Mouse (Mus musculus) intestine, embryonic 16.5 days (tissue): ENCODE measurements at regions not wholly inside any gene's neighbourhood (a gene's known extent, or its start where the extent isn't known, plus 50 kb on each side); places are given as distances from the start of the nearest gene placed in this dataset.
A peak's percentile ranks its signal among the peaks of the same experiment; 100 is the strongest.

Source experiments
- ATAC-seq: fragments of 200-750 bp; cut with Nextera tagmentation; 2 replicates; pipeline ENCODE4 v1.8.0; 2017; ENCODE audit warnings: moderate TSS enrichment, moderate library complexity
- H3K27ac ChIP-seq: fragments of 300-500 bp; sonication (generic); 2 replicates; pipeline ENCODE4 v1.5.1; 2014; ENCODE audit warnings: mild to moderate bottlenecking, low read length
- H3K27me3 ChIP-seq: fragments of 300-500 bp; sonication (generic); replicated peaks from 2 replicates; pipeline ENCODE4 v1.6.1; 2014; ENCODE audit warnings: low read length, control low read depth, mixed read lengths; ENCODE audit not compliant: control insufficient read depth, insufficient read depth
- H3K36me3 ChIP-seq: fragments of 300-500 bp; sonication (generic); 2 replicates; pipeline ENCODE4 v1.6.1; 2014; ENCODE audit warnings: low read length, control low read depth; ENCODE audit not compliant: control insufficient read depth, insufficient read depth
- H3K4me1 ChIP-seq: fragments of 300-500 bp; sonication (generic); 2 replicates; pipeline ENCODE4 v1.6.1; 2014; ENCODE audit warnings: low read length, control low read depth, mixed read lengths; ENCODE audit not compliant: control insufficient read depth, insufficient read depth
- H3K4me2 ChIP-seq: fragments of 300-500 bp; sonication (generic); 2 replicates; pipeline ENCODE4 v1.6.1; 2014; ENCODE audit warnings: low read depth, low read length, control low read depth
- H3K4me3 ChIP-seq: fragments of 300-500 bp; sonication (generic); 2 replicates; pipeline ENCODE4 v1.5.1; 2014; ENCODE audit warnings: mild to moderate bottlenecking, low read length
- H3K9ac ChIP-seq: fragments of 300-500 bp; sonication (generic); 2 replicates; pipeline ENCODE4 v1.6.1; 2014; ENCODE audit warnings: low read depth, low read length
- H3K9me3 ChIP-seq: fragments of 300-500 bp; sonication (generic); 2 replicates; pipeline ENCODE4 v1.6.1; 2016; ENCODE audit warnings: low read length, control low read depth; ENCODE audit not compliant: control insufficient read depth
- WGBS: fragments of 180-500 bp; shearing (Covaris S2); extraction: QIAGEN DNeasy Blood & Tissue Kit; methylation state at CpG from one replicate; pipeline ENCODE4 v1.1.7; 2014; 5-methylcytosine and 5-hydroxymethylcytosine counted together

DNA sequence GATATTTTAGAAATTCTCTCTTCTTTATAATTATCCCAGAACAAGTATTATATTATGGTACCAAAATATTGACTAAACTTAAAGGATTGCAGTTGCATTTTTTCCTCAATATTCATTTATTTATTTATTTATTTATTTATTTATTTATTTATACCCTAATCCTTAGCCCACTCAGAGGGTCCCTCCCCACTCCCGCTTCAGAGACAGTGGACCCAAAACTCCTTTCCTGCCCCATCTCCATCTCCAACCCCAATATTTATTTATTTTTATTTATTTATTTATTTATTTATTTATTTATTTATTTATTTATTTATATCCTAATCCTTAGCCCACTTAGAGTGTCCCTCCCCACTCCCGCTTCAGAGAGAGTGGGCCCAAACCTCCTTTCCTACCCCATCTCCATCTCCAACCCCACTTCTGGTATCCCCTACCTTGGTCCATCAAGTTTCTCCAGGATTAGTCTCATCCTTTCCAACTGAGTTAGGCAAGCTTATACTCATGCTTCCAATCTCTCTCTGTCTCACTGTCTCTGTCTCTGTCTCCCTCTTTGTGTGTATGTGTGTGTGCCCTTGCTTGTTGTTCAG lies 1340.8 kb downstream of the Cntnap5b start:
- no peaks in the 10 kb centered on the region for H3K9me3 ChIP-seq
- no peak overlapping the region for H3K27ac ChIP-seq
- H3K36me3 ChIP-seq = no peaks in the 10 kb centered on the region
- H3K4me2 ChIP-seq = no peak overlapping the region
- ATAC-seq = no peak
- H3K4me1 ChIP-seq = no peaks in the 10 kb centered on the region
- H3K27me3 ChIP-seq = no peaks in the 10 kb centered on the region
- WGBS = 87% methylated on average over 2 of the region's 2 CpGs
- H3K9ac ChIP-seq = no peak overlapping the region
- H3K4me3 ChIP-seq = no peak overlapping the region

DNA sequence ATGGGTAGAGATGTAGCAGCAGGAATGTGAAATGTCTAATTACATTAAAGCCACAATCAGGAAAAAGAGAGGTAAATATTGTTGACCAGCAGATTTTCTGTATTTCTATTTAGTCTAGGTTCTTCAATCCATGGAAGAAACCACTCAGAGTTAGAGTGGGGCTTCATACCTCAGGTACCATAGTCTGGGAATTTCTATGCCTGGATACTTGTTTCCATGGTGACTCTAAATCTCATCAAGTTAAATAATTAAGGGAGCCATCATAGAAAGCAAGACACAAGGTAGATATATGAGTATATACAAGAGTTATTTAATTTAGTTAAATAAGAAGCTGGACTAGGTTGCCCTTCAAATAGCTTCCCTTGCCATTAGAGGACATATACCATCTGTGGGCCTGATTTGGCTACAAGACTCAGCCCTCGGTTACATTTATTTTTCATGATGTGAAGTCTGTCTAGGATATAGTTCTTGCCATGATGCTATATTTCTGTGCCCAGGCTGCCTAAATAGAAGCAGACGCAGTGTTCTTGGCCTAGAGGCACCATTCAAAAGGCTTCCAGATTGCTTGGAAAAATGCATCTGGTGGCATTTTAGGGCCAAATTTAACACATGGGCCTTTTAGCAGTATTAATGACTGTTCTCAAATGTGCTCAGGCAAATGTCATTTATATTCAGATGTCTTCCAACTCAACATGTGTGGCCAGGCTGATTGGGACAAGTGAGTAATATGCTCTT lies 1349.7 kb downstream of the Cntnap5b start:
- Histone ChIP-seq H3K36me3 (no peaks in the 10 kb centered on the region), H3K4me3 (no peak overlapping the region), H3K27me3 (no peaks in the 10 kb centered on the region), H3K9me3 (no peaks in the 10 kb centered on the region), H3K4me2 (no peak overlapping the region), H3K27ac (no peak overlapping the region), H3K4me1 (no peaks in the 10 kb centered on the region), H3K9ac (no peak overlapping the region)
- no peak for ATAC-seq
- 93% methylated on average over 2 of the region's 2 CpGs for WGBS

DNA sequence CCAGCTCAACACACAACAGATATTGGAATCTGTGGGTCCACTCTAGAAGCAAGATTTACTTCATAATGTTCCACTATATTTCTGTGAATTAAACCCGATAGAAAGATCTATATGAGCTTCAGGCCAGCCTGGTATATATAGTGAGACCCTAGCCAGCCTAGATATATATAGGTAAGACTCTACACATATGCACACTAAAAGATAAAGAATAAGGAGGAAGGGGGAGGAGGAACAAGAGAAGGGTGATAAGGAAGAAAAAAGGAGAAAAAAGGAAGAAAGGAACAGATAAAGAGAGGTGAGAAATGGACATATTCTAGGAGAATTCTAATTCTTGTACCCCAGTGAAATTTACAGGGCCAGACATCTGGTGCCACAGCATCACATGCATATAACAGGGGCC lies 1354.7 kb downstream of the Cntnap5b start:
- ATAC-seq = no peak
- no peaks in the 10 kb centered on the region for H3K27me3 ChIP-seq
- WGBS = 89% methylated on average over 1 of the region's 1 CpGs
- no peak overlapping the region for H3K4me2 ChIP-seq
- no peaks in the 10 kb centered on the region for H3K36me3 ChIP-seq
- H3K27ac ChIP-seq = no peak overlapping the region
- H3K4me1 ChIP-seq = no peaks in the 10 kb centered on the region
- H3K9me3 ChIP-seq = no peaks in the 10 kb centered on the region
- H3K9ac ChIP-seq = no peak overlapping the region
- no peak overlapping the region for H3K4me3 ChIP-seq

DNA sequence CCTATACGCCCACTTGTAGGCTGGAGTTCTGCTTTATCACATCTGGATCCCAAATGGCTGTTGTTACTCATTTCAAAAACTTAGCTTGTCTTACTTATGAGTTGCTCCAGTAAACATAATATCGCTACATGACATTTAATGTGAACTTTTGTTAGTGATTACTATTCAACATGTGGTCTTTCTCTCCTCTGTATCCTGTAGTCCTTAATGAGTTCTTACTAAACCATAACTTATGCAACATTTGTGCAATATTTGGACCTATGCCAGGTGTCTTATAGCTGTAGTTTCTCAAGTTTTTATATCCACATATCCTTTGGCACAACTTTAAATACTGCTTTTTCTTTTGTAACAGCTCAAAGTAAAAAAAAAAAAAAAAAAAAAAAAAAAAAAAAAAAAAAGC lies 1394.1 kb downstream of the Cntnap5b start:
- Histone ChIP-seq H3K4me3 (no peak overlapping the region), H3K27ac (no peak overlapping the region), H3K36me3 (no peaks in the 10 kb centered on the region), H3K4me2 (no peak overlapping the region), H3K9ac (no peak overlapping the region), H3K27me3 (no peaks in the 10 kb centered on the region), H3K4me1 (no peaks in the 10 kb centered on the region), H3K9me3 (no peaks in the 10 kb centered on the region)
- WGBS = 60% methylated on average over 2 of the region's 2 CpGs
- peak; percentile 18; the same call in 1 of the 2 replicates for ATAC-seq
